Mouse (Mus musculus) forebrain, embryonic 15.5 days (tissue): Measurements from ENCODE around the gene Mea1. TPM values are rescaled to one million over a fixed set of nuclear protein-coding genes. Genes with fewer than 3 reads are reported as not detected.

Experiments
- ATAC-seq: fragments of 200-750 bp; cut with Nextera tagmentation; replicated peaks from 2 replicates; pipeline ENCODE4 v1.8.0; 2017; ENCODE audit warnings: mild to moderate bottlenecking, moderate TSS enrichment, moderate library complexity
- H3K27ac ChIP-seq: fragments of 300-500 bp; sonication (generic); replicated peaks from 2 replicates; pipeline ENCODE4 v1.5.1; 2015; ENCODE audit warnings: mild to moderate bottlenecking, inconsistent platforms
- H3K27me3 ChIP-seq: fragments of 300-500 bp; sonication (generic); 2 replicates; pipeline ENCODE4 v1.6.1; 2015; ENCODE audit warnings: inconsistent platforms
- H3K36me3 ChIP-seq: fragments of 300-500 bp; sonication (generic); 2 replicates; pipeline ENCODE4 v1.6.1; 2015; ENCODE audit warnings: mild to moderate bottlenecking, inconsistent platforms
- H3K4me1 ChIP-seq: fragments of 300-500 bp; sonication (generic); 2 replicates; pipeline ENCODE4 v1.6.1; 2015; ENCODE audit warnings: inconsistent platforms
- H3K4me2 ChIP-seq: fragments of 300-500 bp; sonication (generic); replicated peaks from 2 replicates; pipeline ENCODE4 v1.6.1; 2015; ENCODE audit warnings: mild to moderate bottlenecking, inconsistent platforms
- H3K4me3 ChIP-seq: fragments of 300-500 bp; sonication (generic); 2 replicates; pipeline ENCODE4 v1.5.1; 2015; ENCODE audit warnings: mild to moderate bottlenecking, inconsistent platforms
- H3K9ac ChIP-seq: fragments of 300-500 bp; sonication (generic); replicated peaks from 2 replicates; pipeline ENCODE4 v1.6.1; 2015; ENCODE audit warnings: mild to moderate bottlenecking, inconsistent platforms
- H3K9me3 ChIP-seq: fragments of 300-500 bp; sonication (generic); 2 replicates; pipeline ENCODE4 v1.6.1; 2016; ENCODE audit warnings: inconsistent platforms
- WGBS: fragments of 180-500 bp; shearing (Covaris S2); methylation state at CpG from one replicate; pipeline ENCODE4 v1.1.7; 2015; ENCODE audit warnings: mixed read lengths; 5-methylcytosine and 5-hydroxymethylcytosine counted together
- polyA plus RNA-seq: library from polyadenylated mRNA; unstranded; fragments of >200 nt; fragmentation: Nextera tagmentation; extraction: Ambion mirVana; gene quantifications from 2 replicates; pipeline ENCODE4 v1.2.1, GENCODE M21; 2015

Gene Mea1
- polyA plus RNA-seq, 1 experiment from 2014 or later: 214 TPM

DNA sequence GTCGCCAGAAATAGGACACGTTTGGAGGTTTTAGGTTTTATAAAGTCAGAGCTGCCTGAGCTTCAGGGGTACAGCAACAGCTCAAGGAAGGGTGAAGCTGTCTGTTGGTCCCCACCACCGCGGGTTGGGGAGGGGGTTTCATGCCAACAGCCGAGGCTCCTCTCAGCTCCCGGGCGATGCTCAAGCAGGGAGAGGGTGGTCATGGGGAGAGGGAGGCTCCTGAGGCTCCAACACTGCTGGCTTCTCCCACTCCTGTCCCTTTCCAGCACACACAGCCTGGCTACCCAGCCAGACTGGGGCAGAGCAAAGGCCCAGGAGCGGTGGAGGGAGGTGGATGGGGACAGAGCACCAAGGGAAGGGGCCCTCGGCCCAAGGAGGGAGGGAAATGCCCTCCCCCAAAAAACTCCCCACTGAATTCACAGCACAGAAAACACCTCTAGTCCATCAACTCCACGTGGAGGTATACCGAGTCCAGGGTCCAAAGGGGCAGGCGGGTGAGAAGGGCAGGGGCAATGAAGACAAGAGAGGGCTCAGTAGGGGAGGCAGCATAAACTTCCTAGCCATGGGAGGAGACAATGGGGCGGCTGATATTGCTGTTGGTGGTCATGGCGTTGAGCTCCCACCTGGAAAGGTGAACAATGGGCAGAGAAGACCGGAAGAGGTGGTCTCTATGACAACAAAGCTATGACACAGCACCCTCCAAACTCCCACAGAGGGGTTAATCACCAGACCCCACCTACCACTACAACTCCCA lies 3.9 kb upstream of the Mea1 start:
- 13% methylated on average over 14 of the region's 15 CpGs for WGBS

DNA sequence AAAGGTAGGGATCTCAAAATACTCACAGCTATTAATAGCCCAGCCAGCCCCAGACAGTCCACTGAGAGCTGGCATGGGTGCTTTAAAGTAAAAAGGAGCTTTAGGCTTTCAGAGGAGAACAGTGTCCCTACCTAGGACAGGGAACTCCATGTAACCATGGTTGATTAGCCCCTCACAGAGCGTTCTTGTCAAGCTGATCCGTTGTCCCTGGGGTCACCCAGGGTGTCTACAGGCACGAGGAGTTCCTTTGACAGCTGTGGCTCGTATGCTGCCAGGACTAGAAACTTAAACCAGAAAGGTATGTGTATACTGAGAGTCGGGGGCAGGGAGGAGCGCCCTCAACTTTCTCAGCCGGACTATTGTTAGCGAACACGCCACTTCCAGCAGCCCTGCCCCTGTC lies 318 bp downstream of the Mea1 start:
- Histone ChIP-seq H3K27ac (no peak overlapping the region), H3K4me1 (peaks cover 34% of the 10 kb centered on the region), H3K36me3 (peaks cover 44% of the 10 kb centered on the region), H3K9ac (peak overlapping the region; percentile 80; the same call in 1 of the 2 replicates), H3K4me3 (peak overlapping the region; percentile 99; the same call in 1 of the 2 replicates), H3K27me3 (no peaks in the 10 kb centered on the region), H3K4me2 (peak overlapping the region; percentile 62; the same call in 1 of the 2 replicates), H3K9me3 (no peaks in the 10 kb centered on the region)
- no peak for ATAC-seq
- WGBS: 68% methylated on average over 9 of the region's 9 CpGs

More for the DNA sequence above, 3.9 kb upstream of the Mea1 start:
- no peaks in the 10 kb centered on the region for H3K9me3 ChIP-seq
- peak overlapping the region; percentile 83 for H3K4me2 ChIP-seq
- H3K4me3 ChIP-seq: peak overlapping the region; percentile 73
- H3K27me3 ChIP-seq: no peaks in the 10 kb centered on the region
- peak overlapping the region; percentile 69 for H3K27ac ChIP-seq
- peak overlapping the region; percentile 60 for H3K9ac ChIP-seq
- ATAC-seq: peak; percentile 53
- peaks cover 37% of the 10 kb centered on the region for H3K36me3 ChIP-seq
- peaks cover 33% of the 10 kb centered on the region for H3K4me1 ChIP-seq

DNA sequence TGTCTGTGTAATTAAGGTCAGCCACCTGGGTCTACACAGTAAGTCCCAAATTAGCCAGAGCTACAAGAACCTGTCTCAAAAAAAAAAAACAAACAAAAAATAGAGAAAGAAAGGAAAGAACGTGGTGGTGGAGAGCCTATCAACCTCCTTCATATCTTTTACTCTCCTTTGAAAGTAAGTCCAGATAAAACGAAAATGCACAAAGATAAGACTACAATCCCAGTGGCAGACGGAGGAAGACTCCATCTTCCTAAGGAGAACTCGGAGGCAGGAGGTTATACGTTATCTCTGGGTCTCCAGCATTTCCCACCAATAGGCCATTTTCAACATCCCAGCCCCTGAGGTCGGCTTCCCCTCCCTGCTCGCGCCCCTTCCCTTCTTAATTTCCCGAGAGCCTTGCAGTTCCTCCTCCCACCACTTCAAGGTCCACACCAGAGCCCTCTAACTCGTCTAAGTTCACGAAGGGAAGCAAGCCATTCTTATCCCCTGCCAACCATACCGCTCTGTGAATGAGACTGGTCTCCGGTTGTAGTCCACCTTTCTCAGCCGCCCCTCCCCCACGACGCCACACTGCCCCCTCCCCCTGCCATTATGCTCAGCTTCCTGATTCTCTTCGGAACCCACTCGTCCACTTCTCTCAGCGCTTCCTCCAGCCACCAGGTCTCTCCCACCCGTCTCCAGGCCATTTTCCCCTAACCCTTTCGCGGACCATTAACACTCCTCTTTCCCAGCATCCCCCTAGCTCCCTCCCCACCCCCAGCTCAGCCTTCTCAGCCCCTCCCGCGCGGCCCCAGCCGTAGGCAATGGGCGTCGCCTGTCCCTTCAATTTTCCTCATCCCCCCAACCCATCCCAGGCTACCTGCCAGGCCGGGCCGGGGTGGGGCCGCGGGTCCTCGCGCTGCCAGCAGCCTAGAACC lies 1.5 kb downstream of the Mea1 start:
- Histone ChIP-seq H3K4me2 (peak overlapping the region; percentile 62), H3K9ac (peak overlapping the region; percentile 80), H3K9me3 (no peaks in the 10 kb centered on the region), H3K36me3 (peaks cover 52% of the 10 kb centered on the region), H3K27me3 (no peaks in the 10 kb centered on the region), H3K27ac (peak overlapping the region; percentile 94), H3K4me3 (peak overlapping the region; percentile 99), H3K4me1 (peaks cover 26% of the 10 kb centered on the region)
- ATAC-seq: peak; percentile 14
- WGBS: under 1% methylated on average over 34 of the region's 34 CpGs

DNA sequence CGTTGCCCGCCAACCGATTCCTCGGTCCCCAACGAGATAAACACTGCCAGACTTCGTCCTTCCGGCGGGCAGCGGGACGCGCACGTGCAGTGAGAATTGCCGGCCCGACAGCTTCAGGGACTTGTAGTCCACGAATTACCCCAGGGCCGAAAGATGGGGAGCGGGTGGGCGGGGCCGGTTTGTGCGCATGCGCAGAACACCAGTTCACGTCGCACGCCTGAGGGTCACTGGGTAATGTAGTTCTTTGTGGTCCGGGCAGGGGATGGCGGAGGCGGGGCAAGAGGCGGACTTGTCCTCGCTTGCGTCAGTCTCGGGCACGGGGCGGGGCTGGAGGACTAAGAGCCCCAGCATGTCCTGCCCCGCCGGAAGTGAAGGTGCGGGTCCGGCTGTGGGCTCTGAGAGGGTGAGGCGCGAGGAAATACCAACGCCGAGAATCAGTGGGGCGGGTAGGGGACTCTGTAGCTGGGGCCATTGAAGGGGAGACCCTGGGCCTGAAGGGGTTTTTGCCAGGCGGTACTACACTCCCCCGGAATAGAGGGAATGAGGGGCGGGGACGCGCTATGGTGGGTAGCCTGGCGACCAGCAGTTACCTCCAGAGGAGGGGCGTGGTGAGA lies 2.3 kb downstream of the Mea1 start, which contains the start of gene Klhdc3:
Gene Klhdc3 (minus strand): TSS at position 155 of the 614 bp plus-strand sequence.
- peaks cover 26% of the 10 kb centered on the region for H3K4me1 ChIP-seq
- under 1% methylated on average over 49 of the region's 49 CpGs for WGBS
- H3K27me3 ChIP-seq: no peaks in the 10 kb centered on the region
- no peaks in the 10 kb centered on the region for H3K9me3 ChIP-seq
- peak within 1 kb of the TSS; percentile 94 for H3K27ac ChIP-seq
- H3K4me3 ChIP-seq: peak within 1 kb of the TSS; percentile 99
- peak within 1 kb of the TSS; percentile 80 for H3K9ac ChIP-seq
- peaks cover 52% of the 10 kb centered on the region for H3K36me3 ChIP-seq
- peak within 1 kb of the TSS; percentile 87 for H3K4me2 ChIP-seq
- ATAC-seq: peak; percentile 97

DNA sequence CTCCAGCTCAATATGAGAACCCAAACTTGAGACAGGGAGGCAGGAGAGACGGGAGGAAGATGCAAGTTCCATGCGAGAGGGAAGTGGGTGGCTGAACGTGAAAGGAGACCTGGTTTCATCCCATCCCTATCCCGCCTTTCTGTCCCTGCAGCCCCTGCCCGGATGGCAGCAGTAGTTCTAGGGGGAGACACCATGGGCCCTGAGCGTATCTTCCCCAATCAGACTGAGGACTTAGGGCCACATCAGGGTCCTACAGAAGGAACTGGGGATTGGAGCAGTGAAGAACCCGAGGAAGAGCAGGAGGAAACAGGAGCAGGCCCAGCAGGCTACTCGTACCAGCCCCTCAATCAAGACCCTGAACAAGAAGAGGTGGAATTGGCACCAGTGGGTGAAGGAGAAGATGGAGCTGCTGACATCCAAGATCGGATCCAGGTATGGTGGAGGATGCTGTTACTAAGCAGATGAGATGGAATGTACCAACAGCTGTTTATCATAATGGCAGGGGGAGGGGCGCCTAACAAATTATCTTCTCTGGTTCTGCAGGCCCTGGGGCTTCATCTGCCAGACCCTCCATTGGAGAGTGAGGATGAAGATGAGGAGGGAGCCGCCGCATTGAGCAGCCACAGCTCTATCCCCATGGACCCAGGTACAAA lies 3.0 kb downstream of the Mea1 start:
- H3K4me3 ChIP-seq: peak overlapping the region; percentile 99
- H3K27ac ChIP-seq: peak overlapping the region; percentile 65; the same call in 1 of the 2 replicates
- H3K9me3 ChIP-seq: no peaks in the 10 kb centered on the region
- peak; percentile 6; the same call in 1 of the 2 replicates for ATAC-seq
- H3K9ac ChIP-seq: peak overlapping the region; percentile 53
- 27% methylated on average over 12 of the region's 12 CpGs for WGBS
- no peaks in the 10 kb centered on the region for H3K27me3 ChIP-seq
- H3K36me3 ChIP-seq: peaks cover 52% of the 10 kb centered on the region
- H3K4me2 ChIP-seq: peak overlapping the region; percentile 87
- peaks cover 26% of the 10 kb centered on the region for H3K4me1 ChIP-seq

DNA sequence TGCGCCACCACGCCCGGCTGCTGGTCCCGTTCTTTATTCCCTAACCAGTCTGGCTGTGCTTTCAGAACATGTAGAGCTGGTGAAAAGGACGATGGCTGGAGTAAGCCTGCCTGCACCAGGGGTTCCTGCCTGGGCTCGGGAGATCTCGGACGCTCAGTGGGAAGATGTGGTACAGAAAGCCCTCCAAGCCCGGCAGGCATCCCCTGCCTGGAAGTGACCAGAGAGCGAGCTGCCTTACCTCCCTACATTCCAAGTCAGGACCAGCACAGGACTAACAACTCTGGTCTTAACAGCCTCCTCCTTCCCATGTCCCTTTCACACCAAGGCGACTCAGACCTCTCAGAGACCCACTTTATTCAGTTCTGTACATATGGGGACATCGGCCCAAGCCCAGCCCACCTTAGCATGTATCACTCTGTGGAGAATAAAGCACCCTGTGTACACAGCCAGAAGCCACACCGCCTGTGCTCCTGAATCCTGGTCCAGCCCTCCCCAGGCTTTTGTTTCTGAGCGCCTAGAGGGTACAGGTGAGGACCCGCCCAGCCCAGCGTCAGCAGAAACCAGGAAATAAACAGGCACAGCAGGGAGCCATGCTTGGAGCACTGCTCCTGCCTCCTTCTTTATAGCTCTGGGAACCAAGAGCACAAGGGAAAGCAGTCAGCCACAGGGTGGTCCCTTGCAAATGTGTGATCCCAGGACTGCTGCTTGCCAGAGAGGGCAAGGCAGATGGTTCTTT lies 4.2 kb downstream of the Mea1 start:
- Histone ChIP-seq H3K4me3 (no peak overlapping the region), H3K4me2 (no peak overlapping the region), H3K9me3 (no peaks in the 10 kb centered on the region), H3K27ac (no peak overlapping the region), H3K36me3 (peaks cover 52% of the 10 kb centered on the region), H3K27me3 (no peaks in the 10 kb centered on the region), H3K9ac (no peak overlapping the region), H3K4me1 (peaks cover 26% of the 10 kb centered on the region)
- ATAC-seq: no peak
- 79% methylated on average over 16 of the region's 16 CpGs for WGBS

DNA sequence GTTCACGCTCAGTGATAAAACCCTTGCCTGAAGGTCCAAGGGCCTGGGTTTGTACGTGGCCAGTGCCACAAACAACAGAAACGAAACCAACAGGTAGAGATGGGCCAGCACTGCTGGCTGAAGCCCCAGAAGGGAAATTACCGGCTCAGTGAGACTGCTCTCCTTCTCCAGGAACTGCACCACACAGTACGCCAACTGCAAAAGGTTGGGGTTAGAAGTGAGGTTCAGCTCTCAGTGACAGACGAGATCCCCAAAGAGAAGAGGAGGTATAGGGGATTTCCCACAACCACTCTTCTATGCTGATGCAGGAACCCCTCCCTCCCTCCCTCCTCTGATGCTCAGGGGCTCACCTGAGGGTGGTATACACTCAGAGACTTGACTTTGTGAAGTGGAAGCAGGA lies 7.3 kb downstream of the Mea1 start:
- peaks cover 49% of the 10 kb centered on the region for H3K36me3 ChIP-seq
- 93% methylated on average over 6 of the region's 6 CpGs for WGBS
- no peak overlapping the region for H3K4me2 ChIP-seq

DNA sequence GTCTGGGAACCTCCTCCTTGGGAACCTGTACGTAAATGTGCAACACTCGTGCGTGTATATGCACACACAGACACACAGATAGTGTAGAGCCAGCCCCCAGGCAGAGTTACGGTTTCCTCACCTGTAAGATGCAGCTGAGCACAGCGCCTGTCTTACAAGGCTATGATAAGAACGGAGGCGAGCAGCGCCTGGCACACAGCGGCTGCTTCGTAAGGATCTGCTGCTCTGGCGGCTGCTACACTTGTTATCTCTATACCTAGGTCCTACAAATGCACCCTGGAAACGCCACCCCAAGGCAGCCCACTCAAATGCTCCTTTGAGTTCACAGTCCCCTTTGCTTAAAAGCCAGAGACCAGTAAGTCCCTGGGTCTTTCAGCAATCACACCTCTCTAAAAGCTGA lies 12.1 kb downstream of the Mea1 start:
- H3K36me3 ChIP-seq: peaks cover 18% of the 10 kb centered on the region
- H3K9me3 ChIP-seq: no peaks in the 10 kb centered on the region
- no peak for ATAC-seq
- H3K27ac ChIP-seq: no peak overlapping the region
- H3K27me3 ChIP-seq: no peaks in the 10 kb centered on the region
- no peaks in the 10 kb centered on the region for H3K4me1 ChIP-seq
- no peak overlapping the region for H3K9ac ChIP-seq
- WGBS: 96% methylated on average over 12 of the region's 12 CpGs
- no peak overlapping the region for H3K4me2 ChIP-seq
- H3K4me3 ChIP-seq: no peak overlapping the region

More for the DNA sequence above, 7.3 kb downstream of the Mea1 start:
- Histone ChIP-seq H3K4me3 (no peak overlapping the region), H3K27me3 (no peaks in the 10 kb centered on the region), H3K9me3 (no peaks in the 10 kb centered on the region), H3K27ac (no peak overlapping the region), H3K4me1 (peaks cover 8% of the 10 kb centered on the region), H3K9ac (no peak overlapping the region)
- ATAC-seq: no peak

DNA sequence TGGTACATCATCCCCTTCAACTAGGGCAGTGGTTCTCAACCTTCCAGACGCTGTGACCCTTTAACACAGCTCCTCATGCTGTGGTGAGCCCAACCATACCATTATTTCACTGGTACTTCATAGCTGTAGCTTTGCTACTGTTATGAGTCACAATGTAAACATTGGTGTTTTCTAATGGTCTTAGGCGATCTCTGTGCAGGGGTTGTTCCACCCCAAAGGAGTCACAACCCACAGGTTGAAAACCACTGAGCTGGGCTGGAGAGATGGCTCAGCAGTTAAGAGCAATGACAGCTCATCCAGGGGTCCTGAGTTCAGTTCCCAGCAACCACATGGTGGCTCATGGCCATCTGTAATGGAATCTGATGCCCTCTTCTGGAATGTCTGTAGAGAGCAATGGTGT lies 12.8 kb downstream of the Mea1 start:
- Histone ChIP-seq H3K36me3 (peaks cover 11% of the 10 kb centered on the region; the same call in 1 of the 2 replicates), H3K4me2 (no peak overlapping the region), H3K27me3 (no peaks in the 10 kb centered on the region), H3K4me1 (no peaks in the 10 kb centered on the region), H3K27ac (no peak overlapping the region), H3K9me3 (no peaks in the 10 kb centered on the region), H3K4me3 (no peak overlapping the region), H3K9ac (no peak overlapping the region)
- ATAC-seq: no peak
- 97% methylated on average over 2 of the region's 2 CpGs for WGBS

DNA sequence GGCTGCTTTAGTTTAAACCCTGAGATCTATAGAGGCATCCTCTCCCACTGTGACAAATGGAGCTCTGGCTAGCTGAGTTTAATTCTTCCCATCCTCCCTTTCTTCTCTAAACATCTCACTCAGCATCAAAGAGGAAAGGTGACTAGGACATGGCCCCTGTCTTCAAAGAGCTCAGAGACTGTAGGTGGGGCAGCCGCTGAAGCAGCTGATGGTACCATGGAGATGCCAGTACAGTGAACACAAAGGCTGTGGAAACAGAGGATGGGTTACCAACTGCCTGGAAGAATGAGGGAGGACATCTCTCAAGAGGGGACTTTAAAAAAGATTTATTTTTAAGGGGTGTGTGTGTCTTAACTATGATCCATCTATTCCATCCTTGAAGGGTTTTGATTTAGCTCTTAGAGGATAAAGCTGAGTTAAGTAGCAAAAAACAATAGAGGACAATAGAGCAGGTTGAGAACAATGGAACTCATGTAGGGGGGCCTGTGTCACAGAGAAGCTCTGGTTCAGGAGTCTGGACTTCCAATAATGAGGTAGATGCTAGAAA lies 16.0 kb downstream of the Mea1 start:
- Histone ChIP-seq H3K4me3 (no peak overlapping the region), H3K27ac (no peak overlapping the region), H3K4me1 (no peaks in the 10 kb centered on the region), H3K9me3 (no peaks in the 10 kb centered on the region), H3K27me3 (no peaks in the 10 kb centered on the region), H3K36me3 (peaks cover 8% of the 10 kb centered on the region; the same call in 1 of the 2 replicates), H3K4me2 (no peak overlapping the region), H3K9ac (no peak overlapping the region)
- 78% methylated on average over 1 of the region's 1 CpGs for WGBS
- ATAC-seq: no peak
